Mouse (Mus musculus) embryonic facial prominence, embryonic 11.5 days (tissue): ENCODE results near the gene Scap. TPM values are rescaled to one million over a fixed set of nuclear protein-coding genes. Genes with fewer than 3 reads are reported as not detected.
"Not testable (repeated sequence)": the region's sequence is repeated elsewhere in the genome, so short reads cannot be mapped to it uniquely, and the experiment has no call there.

Source experiments
- ATAC-seq: fragments of 200-750 bp; cut with Nextera tagmentation; replicated peaks from 2 replicates; pipeline ENCODE4 v1.8.0; 2017; ENCODE audit warnings: low read depth; ENCODE audit not compliant: insufficient number of reproducible peaks, low FRiP score, low TSS enrichment
- DNase-seq: peaks from one replicate; pipeline ENCODE4 v3.0.0-alpha.2; 2015; ENCODE audit warnings: low spot score
- H3K27ac ChIP-seq: fragments of 300-500 bp; sonication (generic); replicated peaks from 2 replicates; pipeline ENCODE4 v1.5.1; 2014; ENCODE audit warnings: mild to moderate bottlenecking, low read depth, low read length, control low read depth
- H3K27me3 ChIP-seq: fragments of 300-500 bp; sonication (generic); 2 replicates; pipeline ENCODE4 v1.6.1; 2014; ENCODE audit warnings: mild to moderate bottlenecking, low read length, moderate library complexity, mixed read lengths; ENCODE audit not compliant: control insufficient read depth, insufficient read depth
- H3K36me3 ChIP-seq: fragments of 300-500 bp; sonication (generic); replicated peaks from 2 replicates; pipeline ENCODE4 v1.6.1; 2014; ENCODE audit warnings: low read depth, mild to moderate bottlenecking, low read length, moderate library complexity, mixed read lengths; ENCODE audit not compliant: control insufficient read depth, insufficient read depth
- H3K4me1 ChIP-seq: fragments of 300-500 bp; sonication (generic); 2 replicates; pipeline ENCODE4 v1.6.1; 2014; ENCODE audit warnings: low read length, mixed read lengths; ENCODE audit not compliant: control insufficient read depth, insufficient read depth
- H3K4me2 ChIP-seq: fragments of 300-500 bp; sonication (generic); 2 replicates; pipeline ENCODE4 v1.6.1; 2014; ENCODE audit warnings: low read depth, mild to moderate bottlenecking, control low read depth, low read length, moderate library complexity
- H3K4me3 ChIP-seq: fragments of 300-500 bp; sonication (generic); 2 replicates; pipeline ENCODE4 v1.5.1; 2014; ENCODE audit warnings: low read depth, low read length, control low read depth
- H3K9ac ChIP-seq: fragments of 300-500 bp; sonication (generic); replicated peaks from 2 replicates; pipeline ENCODE4 v1.6.1; 2014; ENCODE audit warnings: mild to moderate bottlenecking, control low read depth, low read length
- H3K9me3 ChIP-seq: fragments of 300-500 bp; sonication (generic); replicated peaks from 2 replicates; pipeline ENCODE4 v1.6.1; 2016; ENCODE audit warnings: mild to moderate bottlenecking, low read length, inconsistent platforms, mixed read lengths; ENCODE audit not compliant: control insufficient read depth
- WGBS: fragments of 180-500 bp; shearing (Covaris S2); extraction: QIAGEN DNeasy Blood & Tissue Kit; methylation state at CpG from one replicate; pipeline ENCODE4 v1.1.7; 2014; 5-methylcytosine and 5-hydroxymethylcytosine counted together
- polyA plus RNA-seq: library from polyadenylated mRNA; unstranded; fragments of >200 nt; fragmentation: Nextera tagmentation; extraction: Ambion mirVana; gene quantifications from 2 replicates; pipeline ENCODE4 v1.2.1, GENCODE M21; 2014

The Scap gene
- polyA plus RNA-seq, 1 experiment from 2014 or later, result 23.6 TPM

- ATAC-seq, result no peak
- no peak for DNase-seq
- Histone ChIP-seq H3K4me1 (no peaks in the 10 kb centered on the region), H3K27me3 (no peaks in the 10 kb centered on the region), H3K4me2 (no peak overlapping the region), H3K9ac (no peak overlapping the region), H3K9me3 (no peaks in the 10 kb centered on the region), H3K36me3 (peaks cover 3% of the 10 kb centered on the region), H3K27ac (no peak overlapping the region), H3K4me3 (no peak overlapping the region)
These were observed 10.1 kb upstream of the Scap start for GRCm38 (mm10) chr9:110322972-110323371.

- ATAC-seq (no peak), DNase-seq (no peak)
These were observed 8.9 kb upstream of the Scap start for GRCm38 (mm10) chr9:110324181-110324580.

GRCm38 (mm10) chr9:110328178-110328577 is 4.9 kb upstream of the Scap start:
- Histone ChIP-seq H3K4me3 (no peak overlapping the region), H3K27me3 (no peaks in the 10 kb centered on the region), H3K4me1 (no peaks in the 10 kb centered on the region), H3K27ac (no peak overlapping the region), H3K9me3 (no peaks in the 10 kb centered on the region), H3K36me3 (no peaks in the 10 kb centered on the region), H3K4me2 (no peak overlapping the region), H3K9ac (no peak overlapping the region)
- ATAC-seq, result no peak
- DNase-seq, result no peak
- WGBS, result 76% methylated on average over 2 of the region's 2 CpGs

More at GRCm38 (mm10) chr9:110324181-110324580, 8.9 kb upstream of the Scap start:
- no peak overlapping the region for H3K27ac ChIP-seq
- H3K4me1 ChIP-seq, result no peaks in the 10 kb centered on the region
- H3K9ac ChIP-seq, result no peak overlapping the region
- H3K4me2 ChIP-seq, result no peak overlapping the region
- no peaks in the 10 kb centered on the region for H3K9me3 ChIP-seq
- 85% methylated on average over 1 of the region's 1 CpGs for WGBS
- peaks cover 3% of the 10 kb centered on the region; the same call in 1 of the 2 replicates for H3K36me3 ChIP-seq
- H3K27me3 ChIP-seq, result no peaks in the 10 kb centered on the region
- no peak overlapping the region for H3K4me3 ChIP-seq

GRCm38 (mm10) chr9:110328946-110329630 is 4.0 kb upstream of the Scap start:
- ATAC-seq (no peak), DNase-seq (no peak)
- no peaks in the 10 kb centered on the region for H3K9me3 ChIP-seq
- no peaks in the 10 kb centered on the region for H3K4me1 ChIP-seq
- H3K4me2 ChIP-seq, result no peak overlapping the region
- no peaks in the 10 kb centered on the region for H3K36me3 ChIP-seq
- no peaks in the 10 kb centered on the region for H3K27me3 ChIP-seq
- H3K27ac ChIP-seq, result no peak overlapping the region
- WGBS, result 72% methylated on average over 5 of the region's 5 CpGs
- H3K9ac ChIP-seq, result no peak overlapping the region
- no peak overlapping the region for H3K4me3 ChIP-seq

GRCm38 (mm10) chr9:110329655-110330054 is 3.4 kb upstream of the Scap start:
- Histone ChIP-seq H3K4me2 (no peak overlapping the region), H3K27me3 (no peaks in the 10 kb centered on the region), H3K36me3 (no peaks in the 10 kb centered on the region), H3K9me3 (no peaks in the 10 kb centered on the region), H3K27ac (no peak overlapping the region), H3K4me3 (no peak overlapping the region), H3K9ac (no peak overlapping the region), H3K4me1 (no peaks in the 10 kb centered on the region)
- no peak for DNase-seq
- 83% methylated on average over 21 of the region's 21 CpGs for WGBS
- ATAC-seq, result no peak

- no peaks in the 10 kb centered on the region for H3K36me3 ChIP-seq
- 45% methylated on average over 6 of the region's 6 CpGs for WGBS
- H3K27me3 ChIP-seq, result no peaks in the 10 kb centered on the region
- H3K9ac ChIP-seq, result no peak overlapping the region
- no peaks in the 10 kb centered on the region for H3K9me3 ChIP-seq
- no peaks in the 10 kb centered on the region for H3K4me1 ChIP-seq
- ATAC-seq, result no peak
- no peak overlapping the region for H3K4me2 ChIP-seq
- no peak for DNase-seq
- H3K27ac ChIP-seq, result no peak overlapping the region
- no peak overlapping the region for H3K4me3 ChIP-seq
These were observed 2.7 kb upstream of the Scap start for GRCm38 (mm10) chr9:110330341-110330740.

GRCm38 (mm10) chr9:110330913-110331312 is 2.2 kb upstream of the Scap start:
- not testable (repeated sequence) for H3K27me3 ChIP-seq, ATAC-seq, H3K9ac ChIP-seq, H3K9me3 ChIP-seq, DNase-seq, H3K36me3 ChIP-seq, H3K4me2 ChIP-seq, H3K27ac ChIP-seq, H3K4me1 ChIP-seq, H3K4me3 ChIP-seq
- WGBS, result 91% methylated on average over 4 of the region's 5 CpGs

- ATAC-seq (peak; percentile 24; the same call in 1 of the 2 replicates), DNase-seq (no peak)
- Histone ChIP-seq H3K4me2 (peak overlapping the region; percentile 82), H3K9ac (peak overlapping the region; percentile 73), H3K4me3 (peak overlapping the region; percentile 81), H3K27me3 (no peaks in the 10 kb centered on the region), H3K9me3 (no peaks in the 10 kb centered on the region), H3K4me1 (no peaks in the 10 kb centered on the region), H3K36me3 (no peaks in the 10 kb centered on the region), H3K27ac (no peak overlapping the region)
- 11% methylated on average over 12 of the region's 12 CpGs for WGBS
These were observed 790 bp downstream of the Scap start for GRCm38 (mm10) chr9:110333896-110334259.
